Mouse (Mus musculus): ENCODE results near the gene Cenpb. TPM values are rescaled to one million over a fixed set of nuclear protein-coding genes. Genes with fewer than 3 reads are reported as not detected.
A peak's percentile ranks its signal among the peaks of the same experiment; 100 is the strongest.

Cenpb gene
- polyA plus RNA-seq, 1 experiment from 2014 or later = 12.6 TPM

DNA sequence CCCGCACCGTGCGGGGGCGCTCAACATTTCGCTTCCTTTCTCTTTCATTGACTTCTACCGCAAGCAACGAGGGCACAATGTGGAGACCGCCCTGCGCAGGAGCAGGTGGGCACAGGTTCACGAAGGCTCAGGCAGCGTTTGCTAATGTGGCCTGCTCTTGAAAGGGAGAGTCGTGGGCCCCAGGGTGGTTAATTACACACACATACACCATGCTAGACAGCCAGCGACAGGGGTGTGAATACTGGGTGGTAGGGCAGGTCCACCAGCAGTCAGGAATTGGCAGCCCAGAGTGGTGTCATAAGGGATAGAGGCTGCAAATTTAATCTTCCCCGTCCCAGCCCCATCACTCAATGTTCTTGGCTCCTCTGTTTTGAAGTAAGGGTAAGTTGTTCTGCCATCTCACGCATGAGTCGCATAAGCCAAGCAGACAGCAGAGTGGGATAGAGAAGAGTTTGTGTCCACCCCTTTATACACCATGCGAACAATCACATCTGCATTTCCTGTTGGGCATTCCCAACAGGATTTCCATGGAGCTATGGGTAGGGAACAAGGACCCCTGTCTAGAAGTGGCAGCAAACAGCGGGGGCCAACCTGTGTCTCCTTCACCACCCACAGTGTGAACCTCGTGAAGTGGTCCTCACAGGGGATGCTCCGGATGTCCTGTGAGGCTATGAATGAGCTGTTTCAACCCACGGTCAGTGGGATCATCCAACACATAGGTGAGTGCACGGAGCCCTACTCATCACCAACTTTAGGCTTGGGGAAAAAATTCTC, 36.7 kb downstream of the Cenpb start:
- WGBS = 66% methylated on average over 22 of the region's 22 CpGs
- H3K4me3 ChIP-seq = no peak overlapping the region
- no peak overlapping the region for H3K9ac ChIP-seq
- H3K4me2 ChIP-seq (replicated peaks) = no peak overlapping the region
- no peaks in the 10 kb centered on the region for H3K4me1 ChIP-seq
- no peaks in the 10 kb centered on the region for H3K27me3 ChIP-seq
- H3K27ac ChIP-seq = no peak overlapping the region
- ATAC-seq (ENCODE audit: insufficient number of reproducible peaks, insufficient read depth, low FRiP score, low TSS enrichment) = no peak
- no peaks in the 10 kb centered on the region for H3K9me3 ChIP-seq
- H3K36me3 ChIP-seq = peaks cover 93% of the 10 kb centered on the region

DNA sequence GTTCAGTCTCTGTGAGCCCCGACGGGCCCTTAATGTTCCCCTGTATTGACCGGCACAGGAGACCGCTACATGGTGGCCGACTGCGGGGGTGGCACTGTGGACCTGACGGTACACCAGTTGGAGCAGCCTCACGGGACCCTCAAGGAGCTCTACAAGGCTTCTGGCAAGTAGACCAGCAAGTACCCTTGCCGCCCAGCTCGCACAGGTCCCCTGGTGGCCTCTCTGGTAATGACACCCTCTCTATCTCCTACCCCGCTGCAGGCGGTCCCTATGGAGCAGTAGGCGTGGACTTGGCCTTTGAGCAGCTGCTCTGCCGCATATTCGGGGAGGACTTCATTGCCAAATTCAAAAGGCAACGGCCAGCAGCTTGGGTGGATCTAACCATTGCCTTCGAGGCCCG, 37.3 kb downstream of the Cenpb start:
- no peak overlapping the region for H3K9ac ChIP-seq
- H3K36me3 ChIP-seq = peaks cover 93% of the 10 kb centered on the region
- H3K27ac ChIP-seq = no peak overlapping the region
- H3K4me1 ChIP-seq = no peaks in the 10 kb centered on the region
- no peak overlapping the region for H3K4me2 ChIP-seq (replicated peaks)
- no peak overlapping the region for H3K4me3 ChIP-seq
- ATAC-seq (ENCODE audit: insufficient number of reproducible peaks, insufficient read depth, low FRiP score, low TSS enrichment) = peak; percentile 54
- H3K27me3 ChIP-seq = no peaks in the 10 kb centered on the region
- H3K9me3 ChIP-seq = no peaks in the 10 kb centered on the region
- WGBS = 30% methylated on average over 18 of the region's 18 CpGs

- no peak overlapping the region for H3K4me3 ChIP-seq
- H3K4me2 ChIP-seq (replicated peaks) = no peak overlapping the region
- WGBS = 81% methylated on average over 8 of the region's 8 CpGs
- no peaks in the 10 kb centered on the region for H3K27me3 ChIP-seq
- H3K9me3 ChIP-seq = no peaks in the 10 kb centered on the region
- H3K36me3 ChIP-seq = peaks cover 92% of the 10 kb centered on the region
- H3K9ac ChIP-seq = no peak overlapping the region
- ATAC-seq (ENCODE audit: insufficient number of reproducible peaks, insufficient read depth, low FRiP score, low TSS enrichment) = no peak
- no peaks in the 10 kb centered on the region for H3K4me1 ChIP-seq
- no peak overlapping the region for H3K27ac ChIP-seq
Observed at GRCm38 (mm10) chr2:131141336-131141986, 38.4 kb downstream of the Cenpb start.

GRCm38 (mm10) chr2:131140533-131140905, 39.3 kb downstream of the Cenpb start:
- no peak overlapping the region for H3K4me2 ChIP-seq (replicated peaks)
- H3K36me3 ChIP-seq = peaks cover 90% of the 10 kb centered on the region
- no peak overlapping the region for H3K9ac ChIP-seq
- ATAC-seq (ENCODE audit: insufficient number of reproducible peaks, insufficient read depth, low FRiP score, low TSS enrichment) = no peak
- H3K9me3 ChIP-seq = no peaks in the 10 kb centered on the region
- no peak overlapping the region for H3K4me3 ChIP-seq
- no peaks in the 10 kb centered on the region for H3K4me1 ChIP-seq
- no peaks in the 10 kb centered on the region for H3K27me3 ChIP-seq
- 67% methylated on average over 5 of the region's 5 CpGs for WGBS
- H3K27ac ChIP-seq = no peak overlapping the region

DNA sequence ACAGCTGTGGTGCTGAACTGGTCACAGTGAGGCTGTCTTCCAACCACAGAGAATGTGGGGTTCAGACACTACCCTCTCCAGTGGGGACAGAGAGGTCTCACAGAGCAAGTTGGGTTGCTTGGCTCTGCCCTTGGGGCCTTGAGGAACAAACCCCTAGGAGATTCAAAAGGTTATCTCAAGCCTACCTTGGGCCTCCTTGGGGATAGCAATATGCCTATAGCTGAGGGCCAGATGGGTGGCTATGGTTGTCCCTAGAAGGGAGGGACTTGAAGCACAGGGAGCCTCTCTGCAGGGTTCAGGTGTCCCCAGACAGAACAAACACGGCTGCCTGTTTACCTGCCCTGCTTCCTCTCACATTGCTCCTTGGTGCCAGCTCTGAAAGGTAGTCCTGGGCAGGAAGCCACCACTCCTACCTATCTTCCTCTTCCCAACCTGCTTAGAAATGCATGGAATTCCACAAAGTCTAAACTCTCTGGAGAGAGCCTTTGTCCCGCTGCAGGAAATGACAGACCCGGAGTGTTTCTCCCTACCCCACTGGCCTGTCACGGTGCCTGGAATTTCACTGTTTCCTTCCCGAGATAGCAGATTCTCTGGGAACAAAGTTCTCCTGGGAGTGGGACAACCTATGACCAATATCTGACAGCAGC, 39.9 kb downstream of the Cenpb start:
- peaks cover 89% of the 10 kb centered on the region for H3K36me3 ChIP-seq
- no peak overlapping the region for H3K4me2 ChIP-seq (replicated peaks)
- H3K4me3 ChIP-seq = no peak overlapping the region
- no peaks in the 10 kb centered on the region for H3K9me3 ChIP-seq
- peaks cover 3% of the 10 kb centered on the region; the same call in 1 of the 2 replicates for H3K4me1 ChIP-seq
- H3K27ac ChIP-seq = no peak overlapping the region
- no peaks in the 10 kb centered on the region for H3K27me3 ChIP-seq
- no peak overlapping the region for H3K9ac ChIP-seq
- WGBS = 42% methylated on average over 5 of the region's 5 CpGs
- ATAC-seq (ENCODE audit: insufficient number of reproducible peaks, insufficient read depth, low FRiP score, low TSS enrichment) = no peak

DNA sequence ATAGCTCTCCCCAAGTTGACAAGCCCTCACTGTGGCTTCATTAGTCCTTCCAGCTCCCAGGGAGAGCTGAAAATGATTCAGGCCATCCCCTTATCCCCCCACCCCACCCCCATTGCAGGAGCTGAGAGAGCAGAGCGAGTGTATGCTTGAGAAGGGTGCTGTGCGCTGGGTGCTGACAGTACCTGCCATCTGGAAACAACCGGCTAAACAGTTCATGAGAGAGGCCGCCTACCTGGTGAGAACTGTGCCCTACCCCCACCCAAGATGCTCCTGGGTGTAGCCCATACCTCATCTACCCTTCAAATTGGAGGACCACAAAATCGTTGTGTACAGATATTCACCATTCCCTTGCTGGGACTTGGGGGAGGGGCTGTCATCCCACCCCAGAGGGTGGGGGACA, 40.6 kb downstream of the Cenpb start:
- Histone ChIP-seq H3K4me1 (peaks cover 7% of the 10 kb centered on the region; the same call in 1 of the 2 replicates), H3K4me3 (no peak overlapping the region), H3K27me3 (no peaks in the 10 kb centered on the region), H3K4me2 (replicated peaks) (no peak overlapping the region), H3K9me3 (no peaks in the 10 kb centered on the region), H3K9ac (no peak overlapping the region), H3K36me3 (peaks cover 89% of the 10 kb centered on the region), H3K27ac (no peak overlapping the region)
- 89% methylated on average over 5 of the region's 5 CpGs for WGBS
- no peak for ATAC-seq (ENCODE audit: insufficient number of reproducible peaks, insufficient read depth, low FRiP score, low TSS enrichment)

GRCm38 (mm10) chr2:131138760-131139159, 41.1 kb downstream of the Cenpb start:
- H3K4me2 ChIP-seq (replicated peaks) = no peak overlapping the region
- H3K27ac ChIP-seq = no peak overlapping the region
- H3K9ac ChIP-seq = no peak overlapping the region
- H3K4me3 ChIP-seq = no peak overlapping the region
- H3K9me3 ChIP-seq = no peaks in the 10 kb centered on the region
- peaks cover 7% of the 10 kb centered on the region; the same call in 1 of the 2 replicates for H3K4me1 ChIP-seq
- 94% methylated on average over 7 of the region's 7 CpGs for WGBS
- ATAC-seq (ENCODE audit: insufficient number of reproducible peaks, insufficient read depth, low FRiP score, low TSS enrichment) = no peak
- H3K27me3 ChIP-seq = no peaks in the 10 kb centered on the region
- H3K36me3 ChIP-seq = peaks cover 91% of the 10 kb centered on the region

DNA sequence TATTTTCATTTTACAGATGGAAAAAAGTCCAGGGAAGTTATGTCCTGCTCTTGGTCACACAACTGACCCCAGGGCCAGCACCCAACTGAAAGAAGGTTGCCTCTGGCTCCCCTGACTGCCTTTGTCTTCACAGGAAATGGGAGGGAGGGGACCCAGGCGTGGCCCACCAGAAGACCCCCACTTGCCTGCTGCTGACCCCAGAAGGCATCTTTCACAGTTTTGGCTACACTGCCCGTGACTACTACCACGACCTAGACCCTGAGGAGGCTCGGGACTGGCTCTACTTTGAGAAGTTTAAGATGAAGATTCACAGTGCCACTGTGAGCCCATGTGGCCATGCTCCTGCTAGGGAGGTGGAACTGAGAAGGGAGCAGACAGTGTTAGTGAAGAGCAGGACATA, 41.6 kb downstream of the Cenpb start:
- Histone ChIP-seq H3K27me3 (no peaks in the 10 kb centered on the region), H3K9me3 (no peaks in the 10 kb centered on the region), H3K4me1 (peaks cover 7% of the 10 kb centered on the region; the same call in 1 of the 2 replicates), H3K4me2 (replicated peaks) (no peak overlapping the region), H3K4me3 (no peak overlapping the region), H3K9ac (no peak overlapping the region), H3K27ac (no peak overlapping the region), H3K36me3 (peaks cover 86% of the 10 kb centered on the region)
- no peak for ATAC-seq (ENCODE audit: insufficient number of reproducible peaks, insufficient read depth, low FRiP score, low TSS enrichment)
- 80% methylated on average over 4 of the region's 4 CpGs for WGBS

DNA sequence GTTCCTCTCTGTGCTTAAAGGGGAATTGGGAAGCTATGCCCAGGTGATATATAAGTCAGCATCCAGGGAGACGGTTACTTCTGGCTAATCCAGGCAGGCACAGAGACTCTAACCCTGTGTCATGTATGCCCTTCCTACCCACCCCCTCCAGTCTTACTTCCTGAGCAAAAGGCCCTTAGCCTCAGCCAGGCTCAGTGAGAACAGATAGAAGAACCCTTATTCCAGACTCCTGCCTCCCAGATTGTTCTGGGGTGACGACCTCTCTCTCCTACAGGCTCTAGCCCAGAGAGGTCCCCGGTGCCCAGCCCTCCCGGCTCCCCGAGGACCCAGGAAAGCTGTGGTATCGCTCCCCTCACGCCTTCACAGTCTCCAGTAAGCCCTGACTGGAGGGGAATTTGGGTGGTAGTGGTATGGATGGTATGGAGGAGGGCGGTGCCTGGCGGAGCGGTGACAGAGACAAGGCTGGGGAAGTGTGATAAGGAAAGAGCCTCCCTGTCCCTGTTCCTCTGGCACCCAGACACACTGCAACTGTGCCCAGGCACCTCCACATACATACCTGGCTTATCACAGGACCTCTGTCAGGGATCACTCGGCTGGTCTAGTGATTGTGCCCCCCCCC, 44.2 kb downstream of the Cenpb start:
- H3K9ac ChIP-seq = no peak overlapping the region
- H3K27me3 ChIP-seq = no peaks in the 10 kb centered on the region
- H3K4me1 ChIP-seq = peaks cover 15% of the 10 kb centered on the region
- H3K9me3 ChIP-seq = no peaks in the 10 kb centered on the region
- 0 out of 2 replicates have a peak, but pooled peaks have one; percentile 23 for ATAC-seq (ENCODE audit: insufficient number of reproducible peaks, insufficient read depth, low FRiP score, low TSS enrichment)
- no peak overlapping the region for H3K4me3 ChIP-seq
- no peak overlapping the region for H3K27ac ChIP-seq
- WGBS = 68% methylated on average over 11 of the region's 11 CpGs
- no peak overlapping the region for H3K4me2 ChIP-seq (replicated peaks)
- peaks cover 64% of the 10 kb centered on the region for H3K36me3 ChIP-seq

DNA sequence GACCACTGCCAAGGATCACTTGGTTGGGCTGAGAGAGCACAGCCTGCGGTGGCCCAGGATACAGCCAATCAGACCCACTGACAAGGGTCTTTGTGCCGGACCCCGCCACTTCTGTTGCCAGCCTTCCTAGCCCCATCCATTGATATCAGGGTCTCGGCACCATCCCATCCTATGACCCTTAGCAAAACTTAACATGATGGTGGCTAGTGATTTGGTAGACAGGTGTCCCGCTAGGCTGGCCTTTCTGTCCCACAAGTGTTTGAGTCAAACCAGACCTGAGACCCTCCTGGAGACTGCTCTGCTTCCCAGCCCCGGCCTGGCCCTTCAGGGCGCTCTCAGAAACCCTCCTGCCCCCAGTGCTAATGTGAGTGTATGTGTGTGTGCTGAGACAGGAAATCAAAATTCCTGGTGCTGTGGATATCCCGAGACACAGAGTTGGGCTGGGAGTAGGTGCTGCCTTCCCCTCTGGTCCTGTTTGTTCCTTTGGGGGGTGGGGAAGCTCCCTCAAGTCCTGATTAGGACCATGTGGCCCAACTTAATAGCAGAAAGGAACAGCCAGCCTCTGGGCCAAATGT, 45.0 kb downstream of the Cenpb start:
- Histone ChIP-seq H3K36me3 (peaks cover 58% of the 10 kb centered on the region), H3K4me2 (replicated peaks) (no peak overlapping the region), H3K9ac (no peak overlapping the region), H3K27ac (peak overlapping the region; percentile 51; the same call in 1 of the 2 replicates), H3K27me3 (no peaks in the 10 kb centered on the region), H3K4me3 (no peak overlapping the region), H3K9me3 (no peaks in the 10 kb centered on the region), H3K4me1 (peaks cover 15% of the 10 kb centered on the region)
- 76% methylated on average over 8 of the region's 8 CpGs for WGBS
- ATAC-seq (ENCODE audit: insufficient number of reproducible peaks, insufficient read depth, low FRiP score, low TSS enrichment) = no peak

- Histone ChIP-seq H3K27ac (peak overlapping the region; percentile 51; the same call in 1 of the 2 replicates), H3K27me3 (no peaks in the 10 kb centered on the region), H3K9ac (no peak overlapping the region), H3K9me3 (no peaks in the 10 kb centered on the region), H3K4me2 (replicated peaks) (no peak overlapping the region), H3K4me3 (no peak overlapping the region), H3K36me3 (peaks cover 53% of the 10 kb centered on the region), H3K4me1 (peaks cover 15% of the 10 kb centered on the region)
- 75% methylated on average over 1 of the region's 1 CpGs for WGBS
- ATAC-seq (ENCODE audit: insufficient number of reproducible peaks, insufficient read depth, low FRiP score, low TSS enrichment) = no peak
Observed at GRCm38 (mm10) chr2:131134381-131134780, 45.5 kb downstream of the Cenpb start.

Measured in embryonic facial prominence, embryonic 12.5 days (tissue).